Mouse (Mus musculus): ENCODE data around the gene Cpa5. TPM values are rescaled to one million over a fixed set of nuclear protein-coding genes. Genes with fewer than 3 reads are reported as not detected.

Cpa5 gene
- 0.81 and 0.87 TPM in 2 replicates for polyA plus RNA-seq (2012; rRNA removed)
- polyA plus RNA-seq (2014; fragmentation: Nextera tagmentation; extraction: Ambion mirVana) = 0.57 and 0.99 TPM in 2 replicates

- no peak within 1 kb of the TSS for H3K4me3 ChIP-seq (replicated peaks; ENCODE audit: low read length)
- no peak for TF ChIP-seq POLR2A (IDR thresholded peaks at IDR 0.05; ENCODE audit: borderline replicate concordance, extremely low read depth, insufficient read depth, insufficient read length)
- no peak for DNase-seq (ENCODE audit: low spot score)
- no peak within 1 kb of the TSS for H3K9ac ChIP-seq (ENCODE audit: low read depth, low read length, severe bottlenecking)
- no peak within 1 kb of the TSS for H3K4me2 ChIP-seq (replicated peaks; ENCODE audit: low read depth, low read length, severe bottlenecking)
- no peaks in the 10 kb centered on the region for H3K27me3 ChIP-seq (ENCODE audit: control insufficient read depth, insufficient read depth, low read length)
- no peaks in the 10 kb centered on the region for H3K36me3 ChIP-seq (ENCODE audit: control insufficient read depth, insufficient read depth, low read length)
- no peak within 1 kb of the TSS for H3K27ac ChIP-seq (replicated peaks; ENCODE audit: low read depth, low read length)
- ATAC-seq (ENCODE audit: low FRiP score, low read depth) = no peak
- 94% methylated on average over 7 of the region's 7 CpGs for WGBS
- no peaks in the 10 kb centered on the region for H3K9me3 ChIP-seq (ENCODE audit: control insufficient read depth, low read length)
- H3K4me1 ChIP-seq (ENCODE audit: control insufficient read depth, insufficient read depth, low read length) = peaks cover 15% of the 10 kb centered on the region
Measured at GRCm38 (mm10) chr6:30610710-30611109, at the start of gene Cpa5. Cpa5 (plus strand) TSS chr6:30611010.

DNA sequence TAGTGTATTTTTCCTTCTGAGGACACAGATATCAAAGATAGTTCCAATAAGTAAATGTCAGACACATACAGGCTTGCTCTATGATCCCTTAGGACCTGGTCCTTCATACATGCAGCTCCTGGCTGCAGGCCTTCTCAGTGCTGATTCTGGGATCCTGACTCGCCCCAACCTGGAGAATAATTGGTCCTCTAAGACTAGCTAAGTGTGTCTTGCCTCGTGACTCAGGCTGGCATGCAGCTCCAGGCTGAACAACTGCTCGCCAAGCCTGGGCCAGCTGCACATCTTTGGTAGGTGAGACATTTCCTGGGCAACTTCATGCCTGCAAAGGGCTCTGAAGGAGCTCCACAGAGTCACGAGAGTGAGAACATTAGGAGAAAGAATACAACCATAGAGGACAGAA, 48.7 kb upstream of the Cpa5 start:
- TF ChIP-seq POLR2A (IDR thresholded peaks at IDR 0.05; ENCODE audit: borderline replicate concordance, extremely low read depth, insufficient read depth, insufficient read length) = no peak
- Histone ChIP-seq H3K4me3 (replicated peaks; ENCODE audit: low read length) (no peak overlapping the region), H3K9me3 (ENCODE audit: control insufficient read depth, low read length) (no peaks in the 10 kb centered on the region), H3K9ac (ENCODE audit: low read depth, low read length, severe bottlenecking) (no peak overlapping the region), H3K4me2 (replicated peaks; ENCODE audit: low read depth, low read length, severe bottlenecking) (no peak overlapping the region), H3K36me3 (ENCODE audit: control insufficient read depth, insufficient read depth, low read length) (no peaks in the 10 kb centered on the region), H3K27me3 (ENCODE audit: control insufficient read depth, insufficient read depth, low read length) (no peaks in the 10 kb centered on the region), H3K4me1 (ENCODE audit: control insufficient read depth, insufficient read depth, low read length) (no peaks in the 10 kb centered on the region), H3K27ac (replicated peaks; ENCODE audit: low read depth, low read length) (no peak overlapping the region)
- no peak for DNase-seq (ENCODE audit: low spot score)
- 75% methylated on average over 4 of the region's 4 CpGs for WGBS
- ATAC-seq (ENCODE audit: low FRiP score, low read depth) = no peak

DNA sequence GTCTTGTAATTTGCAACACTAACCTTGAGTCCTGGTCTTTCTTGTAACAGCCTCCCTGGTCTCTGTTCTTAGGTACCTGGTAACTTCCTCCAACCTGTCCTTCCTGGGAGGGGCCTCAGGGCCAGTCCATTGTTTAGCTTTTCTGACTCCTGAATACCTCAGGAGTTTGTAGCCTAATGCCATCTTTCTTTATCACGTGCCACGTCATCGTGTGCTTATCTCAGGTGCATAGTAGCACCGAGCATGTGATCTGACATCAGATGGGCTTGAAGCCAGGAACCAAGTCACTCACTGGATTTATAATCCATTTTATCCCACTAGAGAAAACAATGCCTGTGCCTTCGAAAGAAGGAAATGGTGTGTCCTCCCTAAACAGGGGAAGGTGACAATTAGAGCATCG, 47.2 kb upstream of the Cpa5 start:
- 86% methylated on average over 6 of the region's 6 CpGs for WGBS
- no peak overlapping the region for H3K4me3 ChIP-seq (replicated peaks; ENCODE audit: low read length)

DNA sequence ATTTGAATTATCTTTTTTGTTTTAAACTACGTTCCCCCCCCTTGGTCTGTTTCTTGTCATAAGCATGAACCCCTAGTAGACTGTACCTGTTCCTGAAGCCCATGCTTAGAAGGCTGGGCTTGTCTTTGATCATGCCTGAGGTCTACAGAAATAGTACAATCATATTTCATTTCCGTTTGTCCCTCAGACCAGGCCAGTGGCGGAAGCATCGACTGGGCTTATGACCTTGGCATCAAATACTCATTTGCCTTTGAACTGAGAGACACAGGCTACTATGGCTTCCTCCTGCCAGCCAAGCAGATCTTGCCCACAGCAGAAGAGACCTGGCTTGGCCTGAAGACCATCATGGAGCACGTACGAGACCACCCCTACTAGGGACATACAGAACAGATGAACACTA, 46.8 kb upstream of the Cpa5 start:
- no peaks in the 10 kb centered on the region for H3K27me3 ChIP-seq (ENCODE audit: control insufficient read depth, insufficient read depth, low read length)
- no peak for DNase-seq (ENCODE audit: low spot score)
- no peak overlapping the region for H3K4me2 ChIP-seq (replicated peaks; ENCODE audit: low read depth, low read length, severe bottlenecking)
- H3K9ac ChIP-seq (ENCODE audit: low read depth, low read length, severe bottlenecking) = no peak overlapping the region
- no peak overlapping the region for H3K4me3 ChIP-seq (replicated peaks; ENCODE audit: low read length)
- TF ChIP-seq POLR2A (IDR thresholded peaks at IDR 0.05; ENCODE audit: borderline replicate concordance, extremely low read depth, insufficient read depth, insufficient read length) = no peak
- no peaks in the 10 kb centered on the region for H3K9me3 ChIP-seq (ENCODE audit: control insufficient read depth, low read length)
- H3K4me1 ChIP-seq (ENCODE audit: control insufficient read depth, insufficient read depth, low read length) = 0 out of 2 replicates have a peak, but pooled peaks cover 3% of the 10 kb centered on the region
- H3K27ac ChIP-seq (replicated peaks; ENCODE audit: low read depth, low read length) = no peak overlapping the region
- 93% methylated on average over 6 of the region's 6 CpGs for WGBS
- no peak for ATAC-seq (ENCODE audit: low FRiP score, low read depth)
- no peaks in the 10 kb centered on the region for H3K36me3 ChIP-seq (ENCODE audit: control insufficient read depth, insufficient read depth, low read length)

More for the DNA sequence above, 47.2 kb upstream of the Cpa5 start:
- Histone ChIP-seq H3K9me3 (ENCODE audit: control insufficient read depth, low read length) (no peaks in the 10 kb centered on the region), H3K4me2 (replicated peaks; ENCODE audit: low read depth, low read length, severe bottlenecking) (no peak overlapping the region), H3K4me1 (ENCODE audit: control insufficient read depth, insufficient read depth, low read length) (0 out of 2 replicates have a peak, but pooled peaks cover 3% of the 10 kb centered on the region), H3K9ac (ENCODE audit: low read depth, low read length, severe bottlenecking) (no peak overlapping the region), H3K27me3 (ENCODE audit: control insufficient read depth, insufficient read depth, low read length) (no peaks in the 10 kb centered on the region), H3K27ac (replicated peaks; ENCODE audit: low read depth, low read length) (no peak overlapping the region), H3K36me3 (ENCODE audit: control insufficient read depth, insufficient read depth, low read length) (no peaks in the 10 kb centered on the region)
- ATAC-seq (ENCODE audit: low FRiP score, low read depth) = no peak
- TF ChIP-seq POLR2A (IDR thresholded peaks at IDR 0.05; ENCODE audit: borderline replicate concordance, extremely low read depth, insufficient read depth, insufficient read length) = no peak
- DNase-seq (ENCODE audit: low spot score) = no peak

- H3K36me3 ChIP-seq (ENCODE audit: control insufficient read depth, insufficient read depth, low read length) = peaks cover 4% of the 10 kb centered on the region
- WGBS = 59% methylated on average over 5 of the region's 5 CpGs
Measured at GRCm38 (mm10) chr6:30568069-30568468, 42.7 kb upstream of the Cpa5 start, which contains the start of gene Cpa4. Cpa4 (plus strand) TSS chr6:30568369.

More at GRCm38 (mm10) chr6:30568069-30568468, 42.7 kb upstream of the Cpa5 start, which contains the start of gene Cpa4:
- H3K4me1 ChIP-seq (ENCODE audit: control insufficient read depth, insufficient read depth, low read length) = peaks cover 10% of the 10 kb centered on the region
- no peak within 1 kb of the TSS for H3K9ac ChIP-seq (ENCODE audit: low read depth, low read length, severe bottlenecking)
- H3K9me3 ChIP-seq (ENCODE audit: control insufficient read depth, low read length) = no peaks in the 10 kb centered on the region
- H3K4me3 ChIP-seq (replicated peaks; ENCODE audit: low read length) = no peak within 1 kb of the TSS
- no peaks in the 10 kb centered on the region for H3K27me3 ChIP-seq (ENCODE audit: control insufficient read depth, insufficient read depth, low read length)
- H3K4me2 ChIP-seq (replicated peaks; ENCODE audit: low read depth, low read length, severe bottlenecking) = no peak within 1 kb of the TSS
- no peak within 1 kb of the TSS for H3K27ac ChIP-seq (replicated peaks; ENCODE audit: low read depth, low read length)
- no peak for DNase-seq (ENCODE audit: low spot score)
- TF ChIP-seq POLR2A (IDR thresholded peaks at IDR 0.05; ENCODE audit: borderline replicate concordance, extremely low read depth, insufficient read depth, insufficient read length) = no peak
- ATAC-seq (ENCODE audit: low FRiP score, low read depth) = no peak
